Mouse (Mus musculus) neural tube, embryonic 12.5 days (tissue): Measurements from ENCODE around the gene Cmtm2b. TPM values are rescaled to one million over a fixed set of nuclear protein-coding genes. Genes with fewer than 3 reads are reported as not detected.
A peak's percentile ranks its signal among the peaks of the same experiment; 100 is the strongest.

Experiments
- ATAC-seq: fragments of 200-750 bp; cut with Nextera tagmentation; 2 replicates; pipeline ENCODE4 v1.8.0; 2017; ENCODE audit warnings: low read depth, mild to moderate bottlenecking, moderate TSS enrichment, moderate library complexity; ENCODE audit not compliant: low FRiP score
- H3K27ac ChIP-seq: fragments of 300-500 bp; sonication (generic); 2 replicates; pipeline ENCODE4 v1.5.1; 2016
- H3K27me3 ChIP-seq: fragments of 300-500 bp; sonication (generic); replicated peaks from 2 replicates; pipeline ENCODE4 v1.6.1; 2016; ENCODE audit warnings: mild to moderate bottlenecking
- H3K36me3 ChIP-seq: fragments of 300-500 bp; sonication (generic); 2 replicates; pipeline ENCODE4 v1.6.1; 2016; ENCODE audit warnings: mild to moderate bottlenecking
- H3K4me1 ChIP-seq: fragments of 300-500 bp; sonication (generic); 2 replicates; pipeline ENCODE4 v1.6.1; 2016
- H3K4me2 ChIP-seq: fragments of 300-500 bp; sonication (generic); replicated peaks from 2 replicates; pipeline ENCODE4 v1.6.1; 2016; ENCODE audit warnings: mild to moderate bottlenecking
- H3K4me3 ChIP-seq: fragments of 300-500 bp; sonication (generic); 2 replicates; pipeline ENCODE4 v1.5.1; 2016
- H3K9ac ChIP-seq: fragments of 300-500 bp; sonication (generic); 2 replicates; pipeline ENCODE4 v1.6.1; 2016; ENCODE audit warnings: mild to moderate bottlenecking
- H3K9me3 ChIP-seq: fragments of 300-500 bp; sonication (generic); 2 replicates; pipeline ENCODE4 v1.6.1; 2016; ENCODE audit warnings: mild to moderate bottlenecking
- WGBS: fragments of 180-500 bp; shearing (Covaris S2); methylation state at CpG from one replicate; pipeline ENCODE4 v1.1.7; 2016; 5-methylcytosine and 5-hydroxymethylcytosine counted together
- polyA plus RNA-seq: library from polyadenylated mRNA; unstranded; fragments of >200 nt; fragmentation: Nextera tagmentation; extraction: Ambion mirVana; gene quantifications from 2 replicates; pipeline ENCODE4 v1.2.1, GENCODE M21; 2016

The Cmtm2b gene
- polyA plus RNA-seq, 1 experiment from 2014 or later, result not detected

DNA sequence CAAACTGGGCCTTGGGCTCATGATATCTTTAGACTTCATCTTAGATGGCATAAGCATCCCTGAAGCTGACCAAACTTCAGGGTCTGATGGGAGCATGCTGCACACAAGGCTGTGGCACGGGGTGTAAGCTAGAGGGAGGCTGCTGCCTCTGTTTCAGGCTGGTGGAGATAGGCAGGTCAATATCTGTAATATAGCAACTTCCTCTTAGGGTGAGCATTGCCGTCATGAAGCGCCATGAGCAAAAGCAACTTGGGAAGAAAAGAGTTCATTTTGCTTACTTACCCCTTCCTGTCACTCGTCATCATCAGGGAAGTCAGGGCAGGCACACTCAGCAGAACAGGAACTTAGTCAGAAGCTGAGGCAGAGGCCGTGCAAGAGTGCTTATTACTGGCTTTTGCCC lies 11.8 kb downstream of the Cmtm2b start:
- H3K9ac ChIP-seq, result no peak overlapping the region
- H3K27me3 ChIP-seq, result no peaks in the 10 kb centered on the region
- no peak overlapping the region for H3K4me2 ChIP-seq
- H3K36me3 ChIP-seq, result no peaks in the 10 kb centered on the region
- no peak overlapping the region for H3K4me3 ChIP-seq
- no peaks in the 10 kb centered on the region for H3K9me3 ChIP-seq
- no peaks in the 10 kb centered on the region for H3K4me1 ChIP-seq
- no peak overlapping the region for H3K27ac ChIP-seq
- no peak for ATAC-seq
- WGBS, result 78% methylated on average over 5 of the region's 5 CpGs

DNA sequence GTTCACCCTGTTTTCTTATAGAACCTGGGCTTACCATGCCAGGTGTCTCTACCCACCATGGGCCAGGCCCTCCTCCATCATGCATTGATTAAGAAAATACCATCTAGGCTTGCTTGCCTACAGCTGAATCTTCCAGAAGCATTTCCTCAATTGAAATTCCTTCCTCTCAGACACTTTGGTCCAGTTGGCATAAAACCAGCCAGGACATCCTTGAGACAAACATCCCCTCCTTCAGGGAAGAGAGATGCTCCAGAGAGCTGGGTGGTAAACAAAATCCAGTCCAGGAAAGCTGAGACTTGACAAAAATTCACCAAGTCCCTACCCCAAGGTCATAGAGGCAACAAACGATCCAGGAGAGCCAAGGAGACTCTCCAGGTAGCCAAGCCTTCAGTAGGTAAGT lies 12.2 kb downstream of the Cmtm2b start:
- Histone ChIP-seq H3K9me3 (no peaks in the 10 kb centered on the region), H3K4me3 (no peak overlapping the region), H3K27me3 (no peaks in the 10 kb centered on the region), H3K36me3 (no peaks in the 10 kb centered on the region), H3K4me1 (no peaks in the 10 kb centered on the region), H3K4me2 (no peak overlapping the region), H3K27ac (no peak overlapping the region), H3K9ac (no peak overlapping the region)
- ATAC-seq, result no peak
- 75% methylated on average over 1 of the region's 1 CpGs for WGBS

DNA sequence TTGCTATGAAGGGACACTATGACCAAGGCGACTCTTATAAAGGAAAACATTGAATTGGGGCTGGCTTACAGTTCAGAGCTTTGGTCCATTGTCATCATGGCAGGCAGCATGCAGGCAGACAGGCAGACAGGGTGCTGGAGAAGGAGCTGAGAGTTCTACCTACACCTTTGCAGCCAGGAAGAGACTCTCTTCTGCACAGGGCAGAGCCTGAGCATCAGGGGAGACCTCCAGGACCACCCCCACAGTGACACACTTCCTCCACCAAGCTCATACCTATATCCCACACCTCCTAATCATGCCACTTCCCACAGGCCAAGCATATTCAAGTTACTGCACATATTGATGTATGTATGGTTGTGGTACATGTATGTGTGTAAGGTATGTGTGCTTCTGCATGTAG lies 14.8 kb downstream of the Cmtm2b start:
- Histone ChIP-seq H3K36me3 (no peaks in the 10 kb centered on the region), H3K4me1 (peaks cover 19% of the 10 kb centered on the region), H3K4me2 (no peak overlapping the region), H3K9me3 (no peaks in the 10 kb centered on the region), H3K4me3 (no peak overlapping the region), H3K27me3 (no peaks in the 10 kb centered on the region), H3K27ac (no peak overlapping the region), H3K9ac (no peak overlapping the region)
- 85% methylated on average over 1 of the region's 1 CpGs for WGBS
- ATAC-seq, result no peak

DNA sequence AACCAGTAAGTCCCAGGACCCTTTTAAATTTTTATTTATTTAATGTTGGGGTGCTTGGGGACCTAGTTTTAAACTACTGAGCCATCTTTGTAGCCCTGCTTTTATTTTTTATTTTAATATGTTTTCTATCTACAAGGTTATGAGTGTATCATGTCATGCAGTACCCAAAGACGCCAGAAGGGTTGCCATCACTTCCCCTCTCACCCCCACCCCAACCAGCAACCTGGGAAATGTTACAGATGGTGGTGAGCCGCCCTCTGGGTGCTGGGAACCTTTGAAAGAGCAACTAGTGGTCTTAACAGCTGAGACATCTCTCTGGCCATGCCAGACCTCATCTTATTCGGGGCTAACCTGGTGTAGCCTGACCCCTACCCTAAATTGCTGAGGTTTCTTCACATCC lies 15.9 kb downstream of the Cmtm2b start:
- Histone ChIP-seq H3K4me1 (peaks cover 19% of the 10 kb centered on the region), H3K27me3 (no peaks in the 10 kb centered on the region), H3K9me3 (no peaks in the 10 kb centered on the region), H3K4me3 (no peak overlapping the region), H3K4me2 (no peak overlapping the region), H3K36me3 (no peaks in the 10 kb centered on the region), H3K9ac (no peak overlapping the region), H3K27ac (no peak overlapping the region)
- no peak for ATAC-seq
- WGBS, result 54% methylated on average over 3 of the region's 3 CpGs

DNA sequence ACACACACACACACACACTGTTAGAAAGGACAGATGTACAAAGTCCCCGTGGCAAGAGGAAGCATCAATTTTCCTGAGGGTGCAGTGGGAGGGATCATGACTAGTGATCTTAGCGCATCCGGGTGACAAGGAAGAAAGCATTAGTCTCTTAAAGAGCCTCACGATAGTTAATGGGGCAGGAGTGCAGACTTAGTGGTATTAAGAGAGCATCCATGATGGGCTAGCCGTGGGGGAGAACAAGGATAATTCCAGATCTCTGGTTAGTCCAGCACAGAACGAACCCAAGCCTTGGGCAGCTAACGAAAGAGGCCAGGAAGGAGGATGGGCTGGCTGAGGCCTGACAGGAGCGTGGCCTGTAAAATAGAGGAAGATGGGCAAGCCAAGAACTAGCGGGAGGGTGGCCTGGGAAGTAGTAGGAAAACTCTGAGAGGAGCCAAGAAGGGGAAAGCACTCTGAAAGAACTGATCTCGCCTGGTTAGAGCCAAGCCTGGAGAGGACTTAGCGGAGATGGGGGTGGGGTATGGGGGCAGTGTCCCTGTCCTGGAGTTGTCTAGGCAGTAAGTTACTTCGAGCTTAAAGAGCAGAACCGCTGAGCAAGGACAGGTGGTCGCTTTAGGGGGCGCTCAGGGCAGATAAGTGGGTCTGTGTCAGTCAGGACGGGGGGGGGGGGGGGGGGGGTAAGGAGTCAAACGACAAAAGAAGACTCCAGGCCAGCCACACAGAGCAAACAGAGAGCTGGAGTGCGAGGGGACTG lies 17.4 kb downstream of the Cmtm2b start, which contains the start of gene Cmtm3:
Gene Cmtm3, plus strand, starts transcription at position 182 of the 754 bp plus-strand sequence.
- Histone ChIP-seq H3K9me3 (no peaks in the 10 kb centered on the region), H3K4me3 (peak within 1 kb of the TSS; percentile 57), H3K36me3 (no peaks in the 10 kb centered on the region), H3K4me2 (peak within 1 kb of the TSS; percentile 80), H3K9ac (peak within 1 kb of the TSS; percentile 77), H3K4me1 (peaks cover 19% of the 10 kb centered on the region), H3K27ac (no peak within 1 kb of the TSS), H3K27me3 (no peaks in the 10 kb centered on the region)
- 0 out of 2 replicates have a peak, but pooled peaks have one; percentile 6 for ATAC-seq
- WGBS, result 22% methylated on average over 18 of the region's 18 CpGs

DNA sequence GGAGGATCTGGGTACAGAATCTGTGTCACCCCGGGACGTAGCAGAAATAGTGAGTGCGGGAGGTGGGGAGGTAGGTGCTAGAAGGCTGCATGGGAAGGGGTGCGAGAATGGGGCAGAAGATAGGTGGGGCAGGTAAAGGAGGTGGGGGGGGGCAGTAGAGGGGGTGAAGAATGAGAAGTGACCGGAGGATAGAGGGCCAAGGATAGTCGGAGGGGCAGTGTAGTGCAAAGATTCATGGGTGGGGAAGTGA lies 17.9 kb downstream of the Cmtm2b start:
- Histone ChIP-seq H3K4me2 (peak overlapping the region; percentile 80), H3K4me3 (peak overlapping the region; percentile 57), H3K36me3 (no peaks in the 10 kb centered on the region), H3K27ac (no peak overlapping the region), H3K9ac (peak overlapping the region; percentile 77), H3K9me3 (no peaks in the 10 kb centered on the region), H3K4me1 (peaks cover 19% of the 10 kb centered on the region), H3K27me3 (no peaks in the 10 kb centered on the region)
- 1% methylated on average over 6 of the region's 6 CpGs for WGBS
- ATAC-seq, result no peak

DNA sequence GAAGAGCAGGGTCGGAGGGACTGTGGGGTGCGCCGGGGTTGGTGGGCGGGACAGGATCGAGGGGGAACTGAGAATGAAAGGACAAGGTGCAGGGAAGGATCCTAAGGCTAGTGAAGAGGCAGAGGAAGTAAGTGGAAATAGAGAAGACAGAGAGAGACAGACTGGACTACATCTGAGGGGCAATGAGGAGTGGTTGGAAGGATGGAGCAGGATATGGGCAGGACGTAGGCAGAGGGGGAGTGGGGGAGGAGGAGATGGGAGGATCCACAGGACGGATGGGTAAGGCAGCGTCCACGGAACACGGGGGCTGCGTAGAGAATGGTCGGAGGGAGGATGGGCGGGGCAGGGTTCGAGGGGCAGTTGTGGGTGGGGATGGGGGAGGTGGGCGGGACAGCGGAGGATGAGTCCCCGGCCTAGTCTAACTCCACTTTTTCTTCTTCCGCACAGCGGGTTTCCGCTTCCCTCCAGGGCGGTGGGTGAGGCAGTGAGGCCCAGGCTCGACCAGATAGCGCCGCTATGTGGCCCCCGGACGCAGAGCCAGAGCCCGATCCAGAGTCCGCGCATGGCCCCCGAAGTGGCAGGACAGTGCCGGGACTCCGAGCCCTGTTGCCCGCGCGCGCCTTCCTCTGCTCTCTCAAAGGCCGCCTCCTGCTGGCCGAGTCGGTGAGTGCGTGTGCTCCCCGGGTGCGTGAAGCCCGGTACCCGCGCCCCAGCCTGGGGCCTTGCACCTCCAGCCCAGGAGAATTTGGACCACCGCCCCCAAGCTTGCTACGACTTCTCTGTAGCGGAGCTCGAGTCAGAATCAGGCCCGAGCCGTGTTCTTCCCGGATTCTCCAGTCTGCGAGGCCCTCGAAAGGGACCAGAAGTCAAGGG lies 18.4 kb downstream of the Cmtm2b start:
- H3K4me1 ChIP-seq, result peaks cover 19% of the 10 kb centered on the region
- peak overlapping the region; percentile 57 for H3K4me3 ChIP-seq
- H3K9me3 ChIP-seq, result no peaks in the 10 kb centered on the region
- under 1% methylated on average over 47 of the region's 54 CpGs for WGBS
- H3K4me2 ChIP-seq, result peak overlapping the region; percentile 80
- H3K27ac ChIP-seq, result peak overlapping the region; percentile 20; the same call in 1 of the 2 replicates
- H3K36me3 ChIP-seq, result no peaks in the 10 kb centered on the region
- no peaks in the 10 kb centered on the region for H3K27me3 ChIP-seq
- peak; percentile 77 for ATAC-seq
- H3K9ac ChIP-seq, result peak overlapping the region; percentile 77

DNA sequence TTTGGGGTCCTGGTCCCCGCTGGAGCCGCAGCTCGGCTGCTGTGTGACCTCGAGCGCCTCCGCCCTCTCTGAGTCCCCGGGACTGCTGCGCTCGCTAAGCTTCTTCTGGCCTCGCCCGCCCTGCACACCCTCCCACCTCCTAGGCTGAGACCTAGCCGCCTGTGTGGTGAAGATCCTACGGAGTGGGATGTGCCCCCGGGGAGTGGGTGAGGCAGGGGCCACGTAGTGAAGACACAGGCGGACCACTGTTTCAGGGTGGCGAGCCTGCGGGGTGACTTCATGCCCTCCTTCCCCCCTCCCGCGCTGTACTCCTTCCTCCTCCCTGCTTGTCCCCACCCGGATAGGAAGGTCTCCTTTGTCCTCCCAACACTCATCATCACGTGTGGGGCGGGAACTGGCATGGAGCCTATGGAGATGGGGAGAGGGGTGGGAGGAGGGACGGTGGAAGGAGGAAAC lies 19.1 kb downstream of the Cmtm2b start:
- no peaks in the 10 kb centered on the region for H3K36me3 ChIP-seq
- H3K4me2 ChIP-seq, result peak overlapping the region; percentile 80
- peak overlapping the region; percentile 20; the same call in 1 of the 2 replicates for H3K27ac ChIP-seq
- 2% methylated on average over 24 of the region's 24 CpGs for WGBS
- peaks cover 19% of the 10 kb centered on the region for H3K4me1 ChIP-seq
- no peaks in the 10 kb centered on the region for H3K27me3 ChIP-seq
- H3K9ac ChIP-seq, result peak overlapping the region; percentile 77
- ATAC-seq, result peak; percentile 69
- H3K9me3 ChIP-seq, result no peaks in the 10 kb centered on the region
- peak overlapping the region; percentile 57 for H3K4me3 ChIP-seq

DNA sequence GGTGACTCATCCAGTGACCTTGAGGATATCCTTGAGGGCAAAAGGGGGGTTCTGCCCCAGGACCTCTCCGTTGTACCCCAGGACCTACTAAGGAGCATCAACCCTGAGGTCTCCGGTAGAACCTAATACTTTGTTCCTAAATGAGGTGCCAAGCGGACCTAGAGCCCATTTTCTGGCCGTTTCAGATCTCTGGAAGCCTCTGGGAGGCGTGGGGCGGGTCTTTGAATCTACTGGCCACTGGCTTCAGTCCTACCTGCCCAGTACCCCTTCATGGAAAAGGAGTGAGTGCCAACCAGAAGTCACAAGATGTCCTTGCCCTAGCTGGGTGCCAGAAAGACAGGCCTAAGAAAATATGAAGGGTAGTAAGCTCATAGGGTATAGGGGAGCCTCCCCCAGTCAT lies 19.6 kb downstream of the Cmtm2b start:
- ATAC-seq, result no peak
- H3K9me3 ChIP-seq, result no peaks in the 10 kb centered on the region
- no peak overlapping the region for H3K27ac ChIP-seq

DNA sequence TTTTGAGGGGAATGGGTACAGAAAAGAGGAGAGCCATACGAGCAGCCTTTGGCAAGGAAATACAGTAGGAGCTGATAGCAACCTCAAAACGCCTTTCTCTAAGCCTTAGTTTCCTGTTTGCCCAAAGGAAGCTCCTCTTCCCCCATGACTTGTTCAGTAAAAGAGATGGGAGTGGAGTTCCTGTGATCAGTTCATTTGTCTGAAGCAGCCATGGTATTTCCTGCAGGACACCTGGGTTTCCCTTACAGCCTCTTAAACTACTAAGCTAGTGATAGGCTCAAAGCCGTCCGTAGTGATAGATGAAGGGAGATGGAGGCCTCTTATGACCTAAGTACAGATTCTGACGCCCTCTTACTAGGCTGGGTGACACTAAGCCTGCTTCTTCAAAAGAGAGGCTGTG lies 20.4 kb downstream of the Cmtm2b start:
- H3K36me3 ChIP-seq, result peaks cover 4% of the 10 kb centered on the region
- no peak for ATAC-seq
- no peak overlapping the region for H3K4me2 ChIP-seq
- 81% methylated on average over 5 of the region's 5 CpGs for WGBS
- H3K9me3 ChIP-seq, result no peaks in the 10 kb centered on the region
- no peak overlapping the region for H3K9ac ChIP-seq
- H3K4me1 ChIP-seq, result peaks cover 19% of the 10 kb centered on the region
- H3K27ac ChIP-seq, result no peak overlapping the region
- H3K4me3 ChIP-seq, result no peak overlapping the region
- H3K27me3 ChIP-seq, result no peaks in the 10 kb centered on the region

More for the DNA sequence above, 19.6 kb downstream of the Cmtm2b start:
- peaks cover 2% of the 10 kb centered on the region; the same call in 1 of the 2 replicates for H3K36me3 ChIP-seq
- 52% methylated on average over 6 of the region's 6 CpGs for WGBS
- no peak overlapping the region for H3K4me3 ChIP-seq
- no peaks in the 10 kb centered on the region for H3K27me3 ChIP-seq
- no peak overlapping the region for H3K9ac ChIP-seq
- H3K4me1 ChIP-seq, result peaks cover 19% of the 10 kb centered on the region
- H3K4me2 ChIP-seq, result peak overlapping the region; percentile 80

DNA sequence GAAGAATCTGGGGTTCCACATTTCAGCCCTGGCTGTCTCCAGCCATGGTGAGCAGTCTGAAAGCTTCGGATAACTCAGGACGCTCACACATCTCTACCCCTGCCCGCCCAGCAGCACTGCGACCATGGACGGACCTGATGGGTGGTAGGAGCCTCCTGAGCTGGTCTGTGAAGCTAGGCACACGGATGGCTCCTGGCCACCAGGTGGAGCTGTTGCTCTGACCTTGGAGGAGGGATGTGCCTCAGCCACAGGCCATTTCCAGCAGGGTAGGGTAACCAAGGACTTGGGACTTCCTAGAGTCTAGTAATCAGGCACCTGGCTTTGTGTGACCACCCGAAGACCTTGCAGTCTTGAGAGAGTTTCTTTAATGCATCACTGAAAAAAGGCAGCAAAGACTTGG lies 21.9 kb downstream of the Cmtm2b start:
- no peak overlapping the region for H3K9ac ChIP-seq
- no peak overlapping the region for H3K27ac ChIP-seq
- peaks cover 19% of the 10 kb centered on the region for H3K4me1 ChIP-seq
- H3K4me2 ChIP-seq, result no peak overlapping the region
- ATAC-seq, result peak; percentile 19; the same call in 1 of the 2 replicates
- no peaks in the 10 kb centered on the region for H3K27me3 ChIP-seq
- H3K36me3 ChIP-seq, result peaks cover 10% of the 10 kb centered on the region
- no peak overlapping the region for H3K4me3 ChIP-seq
- WGBS, result 14% methylated on average over 7 of the region's 7 CpGs
- H3K9me3 ChIP-seq, result no peaks in the 10 kb centered on the region

DNA sequence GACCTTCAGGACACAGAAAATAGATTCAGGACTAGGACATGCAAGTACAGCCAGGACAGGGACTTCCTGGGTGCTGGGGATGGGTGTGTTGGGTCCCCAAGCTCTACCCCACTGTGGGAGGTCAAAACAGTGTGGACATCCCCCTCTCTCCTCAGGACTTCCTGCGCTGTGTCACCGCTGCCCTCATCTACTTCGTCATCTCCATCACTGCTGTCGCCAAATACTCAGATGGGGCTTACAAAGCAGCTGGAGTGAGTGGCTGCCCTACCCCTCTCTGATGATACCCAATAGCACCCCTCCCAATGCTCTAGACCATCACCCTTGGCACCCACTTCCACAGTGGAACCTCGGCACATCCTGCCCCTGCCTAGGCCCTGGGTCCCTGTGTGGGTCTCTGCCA lies 22.6 kb downstream of the Cmtm2b start:
- H3K27me3 ChIP-seq, result no peaks in the 10 kb centered on the region
- 97% methylated on average over 5 of the region's 5 CpGs for WGBS
- H3K4me2 ChIP-seq, result no peak overlapping the region
- ATAC-seq, result no peak
- no peaks in the 10 kb centered on the region for H3K9me3 ChIP-seq
- peaks cover 10% of the 10 kb centered on the region for H3K36me3 ChIP-seq
- H3K27ac ChIP-seq, result no peak overlapping the region
- H3K4me3 ChIP-seq, result no peak overlapping the region
- H3K9ac ChIP-seq, result no peak overlapping the region
- peaks cover 15% of the 10 kb centered on the region for H3K4me1 ChIP-seq
